Mouse (Mus musculus): Measurements from ENCODE around the gene Akap9.

DNA sequence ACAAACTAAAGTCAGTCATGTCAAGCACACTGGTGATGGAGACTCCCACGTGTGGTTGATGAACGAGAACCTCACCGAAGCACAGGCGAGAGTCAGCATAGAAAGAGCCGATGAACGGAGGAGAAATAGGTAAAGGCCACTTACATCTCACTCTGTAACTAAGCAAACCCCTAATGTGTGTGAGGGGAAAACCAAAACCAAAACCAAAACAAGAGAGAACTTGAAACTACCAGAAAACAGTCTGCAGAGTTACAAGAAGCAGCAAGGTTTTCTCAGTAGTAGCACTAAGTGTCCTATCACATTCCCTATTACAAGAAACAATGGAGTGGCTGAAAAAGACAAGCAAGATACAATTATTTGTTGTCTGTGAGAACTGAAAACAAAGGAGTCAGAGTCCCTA lies 24.6 kb downstream of the Akap9 start:
- TF ChIP-seq TCF12 (IDR thresholded peaks at IDR 0.05; ENCODE audit: insufficient read depth, poor library complexity, severe bottlenecking): no peak
- TF ChIP-seq CEBPB (IDR thresholded peaks at IDR 0.05; ENCODE audit: insufficient read depth, poor library complexity, severe bottlenecking): no peak
- TF ChIP-seq REST (IDR thresholded peaks at IDR 0.05; ENCODE audit: insufficient read depth, insufficient read length): no peak
- TF ChIP-seq MYOD1 (IDR thresholded peaks at IDR 0.05; ENCODE audit: control insufficient read depth in 1 of 3, insufficient read length in 2 of 3, low read depth in 2 of 3): no peak
- TF ChIP-seq POLR2A (IDR thresholded peaks at IDR 0.05; ENCODE audit: insufficient read length, low read depth): no peak
- TF ChIP-seq USF1 (IDR thresholded peaks at IDR 0.05; ENCODE audit: low read depth): no peak
- no peak for TF ChIP-seq POLR2AphosphoS2 (IDR thresholded peaks at IDR 0.05; ENCODE audit: insufficient read length, low read depth)
- no peak for TF ChIP-seq E2F4 (IDR thresholded peaks at IDR 0.05; ENCODE audit: insufficient read depth)
